Mouse (Mus musculus) urinary bladder, postnatal 4 days (tissue): ENCODE measurements around the gene Actb.
A peak's percentile ranks its signal among the peaks of the same experiment; 100 is the strongest.

ENCODE experiments used
- DNase-seq, 2 experiments: peaks; one replicate each; pipeline ENCODE4 v3.0.0; 2021 to 2022; ENCODE audit warnings: low spot score in 2 of 2

The Actb gene

DNA sequence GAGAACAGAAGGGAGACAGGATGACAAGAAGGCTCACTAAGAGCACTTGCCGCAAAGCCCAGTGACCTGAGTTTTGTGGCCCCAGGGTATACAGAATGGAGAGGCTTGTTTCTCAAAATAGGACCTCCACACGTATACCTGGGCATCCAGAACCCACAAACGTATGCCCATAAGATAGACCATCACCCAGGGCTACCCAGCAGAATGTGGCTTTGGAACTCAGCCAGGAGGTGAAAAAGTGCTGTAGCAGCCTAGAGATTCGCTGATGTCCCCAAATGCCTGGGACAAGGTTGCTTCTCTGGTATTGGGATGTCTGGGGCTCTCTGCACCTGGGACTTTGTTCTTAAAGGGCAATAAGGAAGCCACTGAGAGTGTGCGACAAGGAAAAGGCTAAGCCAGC lies 15.7 kb upstream of the Actb start:
- DNase-seq, result no peak

DNA sequence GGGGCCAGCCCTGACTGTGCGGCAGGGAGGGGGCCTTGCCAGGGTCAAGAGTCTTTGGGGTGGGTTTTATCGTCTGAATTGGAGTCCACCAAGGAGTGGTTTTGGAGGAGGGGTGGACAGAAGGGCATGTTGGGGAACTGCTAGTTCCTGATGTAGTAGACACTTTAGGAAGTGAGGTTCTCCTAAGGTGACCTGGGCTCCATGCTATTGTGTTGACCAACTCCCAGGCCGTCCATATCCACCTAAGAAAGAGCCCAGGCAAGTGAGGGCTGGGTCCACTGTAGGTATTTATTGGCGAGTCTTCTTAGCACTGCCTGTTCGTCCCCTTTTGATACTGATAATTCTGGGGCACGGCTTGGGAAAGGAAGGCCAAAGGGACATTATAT lies 14.5 kb upstream of the Actb start:
- no peak for DNase-seq

DNA sequence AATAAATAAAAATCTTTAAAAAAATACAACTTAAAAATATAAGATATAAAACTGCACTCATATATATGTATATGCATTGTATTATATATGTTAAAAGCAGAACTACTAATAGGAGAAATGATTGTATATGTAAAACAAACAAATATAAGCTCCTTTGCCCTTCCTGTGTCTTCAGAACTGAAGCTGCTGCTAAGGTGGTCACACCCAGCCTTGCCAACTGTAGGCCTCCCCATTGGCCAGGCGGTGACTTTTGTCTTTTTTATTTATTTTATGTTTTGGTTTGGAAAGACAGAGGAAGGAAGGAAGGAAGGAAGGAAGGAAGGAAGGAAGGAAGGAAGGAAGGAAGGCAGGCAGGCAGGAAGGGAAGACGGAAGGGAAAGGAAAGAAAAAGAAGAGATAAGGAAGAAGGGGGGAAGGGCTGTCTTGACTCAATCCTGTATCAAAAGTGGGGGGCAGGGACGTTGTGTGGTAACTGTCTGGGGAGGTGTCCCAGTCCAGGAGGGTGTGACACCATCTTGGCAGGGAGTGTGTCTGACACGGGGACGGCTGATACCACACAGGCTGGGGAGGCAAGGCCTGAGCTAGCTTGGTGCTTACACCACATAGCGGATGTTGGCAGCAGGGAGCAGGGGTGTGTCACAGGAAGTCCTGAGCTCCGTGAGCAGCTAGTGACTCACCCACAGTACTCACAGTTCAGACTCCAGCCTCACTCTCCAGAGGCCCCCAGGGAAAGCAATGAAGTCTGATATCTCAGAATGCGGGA lies 13.9 kb upstream of the Actb start:
- DNase-seq, result peak; percentile 73 to 78

DNA sequence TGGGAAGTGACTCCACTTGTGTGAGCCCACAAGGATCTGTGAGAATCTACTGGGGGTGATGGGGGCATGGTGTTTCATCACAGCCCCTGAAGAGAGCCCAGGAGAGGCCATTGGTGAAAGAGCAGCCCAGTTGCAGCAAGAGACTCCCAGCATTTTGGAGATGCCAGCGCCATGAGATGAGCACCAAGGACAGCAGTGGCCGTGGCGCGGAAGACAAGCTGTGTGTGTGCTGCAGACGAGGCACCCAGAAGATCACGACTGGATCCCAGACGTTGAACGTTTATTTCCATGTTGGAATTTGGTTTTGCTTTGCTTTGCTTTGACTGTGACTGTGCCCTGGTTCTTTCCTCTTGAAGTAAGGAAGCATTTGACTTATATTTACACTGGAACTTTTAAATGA lies 10.8 kb upstream of the Actb start:
- DNase-seq, result no peak

DNA sequence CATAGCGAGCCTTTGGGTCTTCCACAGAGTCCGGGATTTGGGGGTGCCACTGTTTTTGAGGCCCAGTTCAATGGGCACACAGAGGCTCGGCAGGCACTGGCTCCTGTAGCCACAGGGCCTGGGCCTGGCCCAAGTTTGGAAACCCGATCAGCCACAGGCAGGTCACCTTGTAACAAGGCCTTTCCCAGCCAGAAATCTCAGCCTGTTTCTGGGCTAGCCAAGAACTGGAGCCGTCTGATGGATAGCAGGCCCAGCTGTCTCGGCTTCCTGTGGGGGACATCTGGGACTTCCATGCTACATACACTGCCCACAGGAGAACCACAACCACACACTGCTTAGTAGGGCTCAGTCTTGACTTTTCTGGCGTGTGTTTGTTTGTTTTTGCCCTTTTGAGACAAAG lies 10.0 kb upstream of the Actb start:
- DNase-seq, result no peak

DNA sequence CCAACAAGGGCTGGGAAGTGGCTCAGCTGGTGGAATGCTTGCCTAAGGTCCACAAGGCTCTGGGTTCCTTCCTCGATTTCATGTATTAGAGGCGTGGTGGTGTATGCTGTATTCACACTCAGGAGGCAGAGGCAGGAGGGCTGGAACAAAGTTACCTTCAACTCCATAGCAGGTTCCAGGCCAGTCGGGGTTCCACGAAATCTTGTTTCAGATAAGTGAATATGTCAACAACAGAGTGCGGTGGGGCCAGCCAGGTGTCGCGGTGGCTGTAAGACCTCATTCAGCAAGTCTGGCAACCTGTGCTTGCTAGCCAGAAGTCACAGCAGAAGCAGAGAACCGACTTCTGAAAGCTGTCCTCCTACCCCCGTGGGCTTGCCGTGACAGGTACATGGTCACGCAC lies 8.7 kb upstream of the Actb start:
- no peak for DNase-seq

DNA sequence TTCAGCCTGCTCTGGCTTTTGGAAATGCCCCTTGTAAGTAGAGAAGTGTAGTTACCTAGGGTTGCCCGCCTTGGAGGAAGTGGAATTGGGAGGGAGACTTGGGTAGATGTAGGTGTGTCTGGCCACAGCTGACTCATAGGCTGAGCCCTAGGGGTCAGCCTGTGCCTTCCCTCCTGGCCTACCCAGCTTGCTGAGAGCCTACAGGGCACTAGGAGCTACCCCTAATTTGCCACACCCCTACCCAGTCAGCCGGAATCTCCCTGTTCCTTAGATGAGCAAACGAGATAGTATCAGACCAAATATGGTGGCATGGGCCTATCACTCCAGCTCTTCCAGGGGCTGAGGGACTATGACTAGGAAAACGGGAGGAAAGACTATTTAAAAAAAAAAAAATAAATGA lies 6.2 kb upstream of the Actb start:
- DNase-seq, result no peak

DNA sequence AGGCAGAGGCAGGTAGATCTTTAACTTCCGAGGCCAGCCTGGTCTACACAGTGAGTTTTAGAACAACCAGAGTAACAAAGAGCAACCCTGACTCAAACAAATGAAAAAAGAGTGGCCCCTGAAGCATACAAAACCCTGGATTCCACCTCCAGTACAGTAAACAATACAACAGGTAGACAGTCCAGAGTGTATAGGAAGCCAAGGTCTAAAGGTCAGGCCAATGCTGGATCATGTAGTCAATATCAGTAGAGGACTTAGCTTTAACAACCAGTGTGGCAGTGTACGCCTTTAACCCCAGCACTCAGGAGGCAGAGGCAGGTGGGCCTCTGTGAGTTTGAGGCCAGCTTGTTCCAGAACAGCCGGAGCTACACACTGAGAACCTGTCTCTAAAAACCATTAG lies 5.8 kb upstream of the Actb start:
- no peak for DNase-seq

DNA sequence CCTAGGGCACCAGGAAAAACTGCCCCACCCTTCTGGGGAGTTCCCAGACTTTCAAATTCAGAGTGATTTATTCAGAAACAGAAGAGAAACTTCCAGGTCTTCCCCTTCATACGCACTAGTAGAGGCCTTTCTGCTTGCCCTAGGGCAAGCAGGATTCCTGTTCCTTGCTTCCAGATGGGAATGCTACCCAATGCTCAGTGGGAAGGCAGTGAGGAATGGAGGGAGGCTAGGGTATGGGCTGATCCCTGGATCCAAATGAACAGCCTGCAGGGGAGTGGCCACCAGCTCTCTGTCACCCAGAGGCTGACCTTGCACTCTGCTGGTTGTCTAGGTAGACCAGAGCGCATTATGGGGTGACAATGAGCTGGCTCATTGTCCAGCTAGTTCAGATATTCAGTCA lies 5.1 kb upstream of the Actb start:
- DNase-seq, result no peak

DNA sequence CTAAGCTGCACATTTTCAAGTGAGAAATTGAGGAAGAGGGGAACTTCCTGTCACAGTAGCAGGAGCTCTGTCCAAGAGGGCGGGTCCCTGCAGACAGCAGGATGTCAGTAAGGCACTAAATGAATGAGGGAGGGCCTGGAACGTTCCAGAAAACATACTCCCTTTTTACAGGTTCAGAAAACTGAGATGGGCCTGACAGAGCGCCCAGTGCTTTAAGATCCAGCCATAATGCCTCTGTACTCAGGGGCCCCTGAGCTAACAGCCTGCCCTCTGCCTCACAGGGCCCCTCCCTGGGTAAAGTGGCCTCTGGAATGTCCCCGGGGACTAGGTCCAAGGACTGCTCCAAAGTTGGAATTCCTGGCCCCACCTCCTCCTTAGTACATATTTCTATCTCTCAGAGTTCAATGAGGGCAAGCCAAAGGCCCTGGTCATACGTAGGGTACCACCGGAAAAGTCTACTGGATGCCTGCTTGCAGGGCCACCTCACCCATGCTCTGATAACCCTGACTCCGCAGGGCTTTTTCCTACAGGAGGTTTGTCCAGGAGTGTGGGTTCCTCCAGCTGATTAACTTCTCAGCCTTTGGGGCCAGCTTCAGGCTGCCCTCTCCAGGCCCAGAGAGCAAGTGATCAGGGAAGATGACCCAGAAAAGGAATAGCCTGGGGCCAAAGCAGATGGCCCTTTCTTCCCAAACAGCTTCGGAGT lies 3.2 kb upstream of the Actb start:
- DNase-seq, result no peak

DNA sequence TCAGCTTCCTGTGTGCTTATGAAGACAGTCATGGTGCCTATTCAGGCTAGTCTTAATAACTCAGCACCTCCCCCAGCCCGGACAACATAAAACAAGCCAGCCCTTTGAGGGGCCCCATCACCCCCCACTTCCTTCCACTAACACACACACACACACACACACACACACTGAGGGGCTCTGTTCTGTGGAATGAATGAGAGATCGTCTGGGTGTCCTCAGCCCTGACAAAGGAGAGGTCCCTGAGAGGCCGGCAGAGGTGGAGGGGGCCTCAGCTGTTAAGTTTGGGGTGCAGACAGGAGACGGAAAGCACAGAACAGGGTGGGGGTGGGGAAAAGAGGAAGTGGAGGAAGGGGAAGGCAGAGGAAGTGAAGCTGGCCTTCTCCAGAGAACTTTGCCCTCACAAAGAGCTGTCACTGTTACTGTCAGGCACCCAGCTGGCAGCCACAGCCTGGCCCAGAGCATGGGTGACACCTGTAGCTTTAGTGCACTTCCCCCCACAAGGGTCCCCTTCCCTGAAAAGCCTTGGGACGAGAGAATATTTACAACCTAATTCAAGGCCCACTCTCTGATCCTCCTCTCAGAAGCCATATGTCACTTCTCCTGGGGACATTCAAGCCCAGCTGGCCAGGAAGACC lies 2.5 kb upstream of the Actb start:
- no peak for DNase-seq

DNA sequence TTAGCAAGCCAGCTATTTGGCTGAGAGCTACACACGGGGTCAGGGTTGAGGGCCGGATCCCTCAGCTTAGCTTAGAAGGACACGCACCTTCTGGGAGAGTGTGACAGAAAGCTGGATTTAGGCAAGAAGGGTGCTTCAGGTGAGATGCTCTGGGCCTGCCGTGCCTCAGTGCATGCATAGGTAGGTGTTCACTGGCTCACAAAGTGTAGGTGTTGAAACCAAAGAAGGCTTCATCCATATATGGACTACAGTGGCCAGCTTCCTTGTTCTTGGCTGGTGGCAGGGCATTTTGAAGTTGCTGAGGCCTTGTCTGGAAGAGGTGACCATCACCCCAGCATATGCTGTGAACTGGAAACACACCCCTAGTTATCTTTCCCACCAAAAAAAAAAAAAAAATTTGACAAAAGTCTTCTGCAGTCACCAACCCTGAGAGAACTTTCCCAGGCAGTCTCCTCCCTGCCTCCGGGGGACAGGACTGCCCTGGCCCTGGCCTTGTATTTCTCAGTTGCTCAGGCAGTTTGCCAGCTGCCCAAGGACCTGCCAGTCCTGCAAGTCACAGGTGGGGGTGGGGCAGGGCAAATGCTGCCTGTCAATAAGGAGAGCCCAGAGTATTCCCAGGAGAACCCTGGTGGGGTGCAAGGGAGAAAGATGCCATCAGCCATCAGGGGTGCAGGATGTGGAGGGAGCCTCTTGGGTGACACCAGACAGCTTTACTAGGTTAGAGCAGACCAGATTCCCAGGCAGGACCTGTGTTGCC lies 1.4 kb upstream of the Actb start:
- DNase-seq, result peak in 1 of 2 experiments; percentile 64

DNA sequence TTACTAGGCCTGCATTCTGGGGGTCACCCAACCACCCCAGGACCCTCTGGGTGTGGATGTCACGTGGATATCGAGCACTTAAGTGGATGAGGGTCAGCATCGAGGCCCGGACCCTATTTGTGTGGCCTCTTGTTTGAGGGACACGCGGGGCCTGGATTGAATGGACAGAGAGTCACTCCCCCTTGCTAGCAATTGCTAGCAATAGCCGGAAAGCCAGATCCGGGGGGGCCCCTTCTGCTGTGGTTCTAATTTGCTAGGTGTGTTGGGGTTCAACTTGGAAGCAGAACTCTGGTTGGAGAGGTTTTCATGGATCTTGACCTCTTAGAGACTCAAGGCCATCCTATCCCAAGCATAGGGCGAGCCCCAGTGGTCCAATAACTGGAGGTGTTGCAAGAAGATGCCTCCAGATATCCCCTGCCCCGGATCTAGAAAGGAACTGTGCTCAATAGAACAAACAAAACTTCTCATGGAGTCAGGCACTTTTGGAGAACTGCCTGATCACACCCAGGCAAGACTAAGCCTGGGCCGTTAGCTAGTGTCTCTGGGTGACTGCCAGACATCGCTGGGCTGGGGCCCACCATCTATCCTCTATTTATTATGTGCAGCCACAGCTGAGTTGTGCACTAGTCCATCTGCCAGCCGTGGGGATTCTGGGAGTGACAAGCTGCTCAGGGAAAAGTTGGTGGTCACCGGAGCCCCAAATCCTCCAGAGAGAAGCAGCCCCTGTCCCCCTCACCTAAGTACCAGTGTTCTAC lies 671 bp upstream of the Actb start:
- DNase-seq, result peak; percentile 74 to 78

DNA sequence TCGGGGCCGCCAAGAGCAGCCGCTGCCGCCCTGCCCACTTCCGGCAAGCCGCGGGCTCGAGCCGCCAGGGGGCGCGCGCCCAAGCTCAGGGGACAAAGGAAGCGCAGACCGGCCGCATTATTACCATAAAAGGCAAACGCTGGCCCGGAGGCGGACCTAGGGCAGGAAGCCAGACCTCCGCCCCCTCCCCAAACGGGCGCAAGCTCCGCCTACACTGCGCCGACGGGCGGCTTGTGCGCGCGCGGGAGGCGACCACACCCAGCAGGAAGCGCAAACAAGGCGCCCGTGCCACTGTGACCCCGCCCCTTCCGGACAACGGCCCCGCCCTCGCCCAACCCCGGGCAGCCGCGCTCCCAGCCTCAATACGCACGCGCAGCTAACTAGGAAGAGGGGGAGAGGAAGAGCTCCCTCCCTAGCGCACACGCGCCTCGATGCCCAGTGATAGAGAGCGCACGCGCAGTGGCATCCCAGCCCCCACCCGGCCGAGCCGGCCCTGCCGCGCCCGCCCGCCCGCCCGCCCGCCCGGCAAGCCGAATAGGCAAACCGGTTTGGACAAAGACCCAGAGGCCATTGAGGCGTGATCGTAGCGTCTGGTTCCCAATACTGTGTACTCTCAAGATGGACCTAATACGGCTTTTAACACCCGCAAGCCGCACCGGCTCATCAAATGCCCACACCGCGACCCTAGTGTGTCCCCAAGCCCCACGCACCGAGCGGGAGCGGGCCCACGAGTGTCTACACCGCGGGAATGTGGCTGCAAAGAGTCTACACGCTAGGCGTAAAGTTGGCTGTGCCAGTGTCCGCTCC lies 626 bp downstream of the Actb start:
- peak; percentile 99 to 100 for DNase-seq

DNA sequence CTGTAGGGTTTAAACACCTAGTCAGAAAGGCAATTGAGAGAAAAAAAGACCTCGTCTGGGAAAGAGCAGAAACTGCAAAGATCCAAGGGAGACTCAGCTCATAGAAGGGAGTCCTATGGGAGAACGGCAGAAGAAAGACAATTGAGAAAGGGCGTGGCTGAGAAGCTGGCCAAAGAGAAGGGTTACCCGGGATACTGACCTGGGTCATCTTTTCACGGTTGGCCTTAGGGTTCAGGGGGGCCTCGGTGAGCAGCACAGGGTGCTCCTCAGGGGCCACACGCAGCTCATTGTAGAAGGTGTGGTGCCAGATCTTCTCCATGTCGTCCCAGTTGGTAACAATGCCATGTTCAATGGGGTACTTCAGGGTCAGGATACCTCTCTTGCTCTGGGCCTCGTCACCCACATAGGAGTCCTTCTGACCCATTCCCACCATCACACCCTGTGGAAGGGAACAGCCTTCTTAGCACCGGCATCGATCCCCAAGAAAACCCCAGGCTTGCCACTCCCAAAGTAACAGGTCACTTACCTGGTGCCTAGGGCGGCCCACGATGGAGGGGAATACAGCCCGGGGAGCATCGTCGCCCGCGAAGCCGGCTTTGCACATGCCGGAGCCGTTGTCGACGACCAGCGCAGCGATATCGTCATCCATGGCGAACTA lies 1.4 kb downstream of the Actb start:
- DNase-seq, result no peak

DNA sequence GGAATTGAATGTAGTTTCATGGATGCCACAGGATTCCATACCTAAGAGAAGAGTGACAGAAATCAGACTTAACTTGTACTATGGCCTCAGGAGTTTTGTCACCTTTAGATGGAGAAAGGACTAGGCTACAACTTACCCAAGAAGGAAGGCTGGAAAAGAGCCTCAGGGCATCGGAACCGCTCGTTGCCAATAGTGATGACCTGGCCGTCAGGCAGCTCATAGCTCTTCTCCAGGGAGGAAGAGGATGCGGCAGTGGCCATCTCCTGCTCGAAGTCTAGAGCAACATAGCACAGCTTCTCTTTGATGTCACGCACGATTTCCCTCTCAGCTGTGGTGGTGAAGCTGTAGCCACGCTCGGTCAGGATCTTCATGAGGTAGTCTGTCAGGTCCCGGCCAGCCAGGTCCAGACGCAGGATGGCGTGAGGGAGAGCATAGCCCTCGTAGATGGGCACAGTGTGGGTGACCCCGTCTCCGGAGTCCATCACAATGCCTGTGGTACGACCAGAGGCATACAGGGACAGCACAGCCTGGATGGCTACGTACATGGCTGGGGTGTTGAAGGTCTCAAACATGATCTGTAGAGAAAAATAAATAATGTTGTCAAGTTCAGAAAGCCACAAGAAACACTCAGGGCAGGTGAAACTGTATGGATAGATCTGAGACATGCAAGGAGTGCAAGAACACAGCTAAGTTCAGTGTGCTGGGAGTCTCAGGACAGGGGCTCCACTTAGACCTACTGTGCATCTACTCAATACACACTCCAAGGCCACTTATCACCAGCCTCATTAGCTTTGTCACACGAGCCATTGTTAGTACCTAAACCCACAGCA lies 2.1 kb downstream of the Actb start:
- no peak for DNase-seq

DNA sequence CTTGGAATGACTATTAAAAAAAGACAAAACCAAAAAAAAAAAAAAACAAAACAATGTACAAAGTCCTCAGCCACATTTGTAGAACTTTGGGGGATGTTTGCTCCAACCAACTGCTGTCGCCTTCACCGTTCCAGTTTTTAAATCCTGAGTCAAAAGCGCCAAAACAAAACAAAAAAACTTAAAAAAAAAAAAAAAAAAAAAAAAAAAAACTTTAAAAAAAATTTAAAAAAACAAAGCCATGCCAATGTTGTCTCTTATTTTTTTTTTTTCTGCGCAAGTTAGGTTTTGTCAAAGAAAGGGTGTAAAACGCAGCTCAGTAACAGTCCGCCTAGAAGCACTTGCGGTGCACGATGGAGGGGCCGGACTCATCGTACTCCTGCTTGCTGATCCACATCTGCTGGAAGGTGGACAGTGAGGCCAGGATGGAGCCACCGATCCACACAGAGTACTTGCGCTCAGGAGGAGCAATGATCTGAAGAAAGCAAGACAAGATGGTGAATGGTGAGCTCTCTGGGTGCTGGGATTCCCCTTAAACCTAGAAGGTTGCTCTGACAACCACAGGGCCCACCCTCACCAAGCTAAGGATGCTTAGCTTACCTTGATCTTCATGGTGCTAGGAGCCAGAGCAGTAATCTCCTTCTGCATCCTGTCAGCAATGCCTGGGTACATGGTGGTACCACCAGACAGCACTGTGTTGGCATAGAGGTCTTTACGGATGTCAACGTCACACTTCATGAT lies 2.9 kb downstream of the Actb start:
- DNase-seq, result no peak

DNA sequence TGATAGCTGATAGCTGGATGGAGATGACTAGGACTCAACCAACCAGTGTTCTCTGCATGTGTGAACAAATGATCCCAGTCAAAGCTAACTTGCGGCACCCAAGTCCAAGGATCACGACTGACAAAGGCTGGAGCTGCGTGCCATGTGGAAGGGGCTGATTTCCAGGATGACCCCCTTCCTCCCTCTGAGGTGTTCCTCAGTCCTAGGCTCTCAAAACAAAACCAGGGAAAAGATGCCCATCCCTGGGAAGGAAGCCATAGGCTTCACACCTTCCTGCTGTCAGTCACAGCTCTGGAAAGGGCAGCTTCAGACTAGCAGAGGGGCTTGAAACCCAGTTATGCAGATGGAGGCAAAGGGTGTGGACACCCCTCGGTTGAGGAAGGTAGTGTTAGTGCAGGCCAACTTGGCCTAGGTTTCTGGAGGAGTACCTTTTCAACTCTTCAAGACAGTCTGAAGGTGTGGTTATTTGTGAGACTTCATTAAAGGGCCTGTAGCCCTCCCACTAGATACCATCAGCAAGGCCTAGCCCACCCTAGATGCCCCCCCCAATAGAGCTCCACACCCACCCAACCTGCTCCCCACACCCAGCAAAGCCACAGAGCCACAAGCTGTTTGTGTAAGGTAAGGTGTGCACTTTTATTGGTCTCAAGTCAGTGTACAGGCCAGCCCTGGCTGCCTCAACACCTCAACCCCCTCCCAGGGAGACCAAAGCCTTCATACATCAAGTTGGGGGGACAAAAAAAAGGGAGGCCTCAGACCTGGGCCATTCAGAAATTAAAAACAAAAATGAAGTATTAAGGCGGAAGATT lies 3.8 kb downstream of the Actb start:
- DNase-seq, result no peak
